Mouse (Mus musculus) heart, embryonic 15.5 days (tissue): ENCODE results near the gene Prune1. TPM values are rescaled to one million over a fixed set of nuclear protein-coding genes. Genes with fewer than 3 reads are reported as not detected.
A peak's percentile ranks its signal among the peaks of the same experiment; 100 is the strongest.

Source experiments
- ATAC-seq: fragments of 200-750 bp; cut with Nextera tagmentation; replicated peaks from 2 replicates; pipeline ENCODE4 v1.8.0; 2017; ENCODE audit warnings: low read depth, moderate TSS enrichment; ENCODE audit not compliant: insufficient number of reproducible peaks, insufficient read depth, low FRiP score
- H3K27ac ChIP-seq: fragments of 300-500 bp; sonication (generic); 2 replicates; pipeline ENCODE4 v1.5.1; 2015; ENCODE audit warnings: mild to moderate bottlenecking, inconsistent platforms
- H3K27me3 ChIP-seq: fragments of 300-500 bp; sonication (generic); 2 replicates; pipeline ENCODE4 v1.6.1; 2015; ENCODE audit warnings: inconsistent platforms
- H3K36me3 ChIP-seq: fragments of 300-500 bp; sonication (generic); 2 replicates; pipeline ENCODE4 v1.6.1; 2015; ENCODE audit warnings: mild to moderate bottlenecking, inconsistent platforms
- H3K4me1 ChIP-seq: fragments of 300-500 bp; sonication (generic); replicated peaks from 2 replicates; pipeline ENCODE4 v1.6.1; 2015; ENCODE audit warnings: inconsistent platforms
- H3K4me2 ChIP-seq: fragments of 300-500 bp; sonication (generic); 2 replicates; pipeline ENCODE4 v1.6.1; 2015; ENCODE audit warnings: inconsistent platforms, mild to moderate bottlenecking, moderate library complexity
- H3K4me3 ChIP-seq: fragments of 300-500 bp; sonication (generic); 2 replicates; pipeline ENCODE4 v1.5.1; 2015; ENCODE audit warnings: mild to moderate bottlenecking, inconsistent platforms
- H3K9ac ChIP-seq: fragments of 300-500 bp; sonication (generic); 2 replicates; pipeline ENCODE4 v1.6.1; 2015; ENCODE audit warnings: mild to moderate bottlenecking, inconsistent platforms
- H3K9me3 ChIP-seq: fragments of 300-500 bp; sonication (generic); replicated peaks from 2 replicates; pipeline ENCODE4 v1.6.1; 2016; ENCODE audit warnings: inconsistent platforms
- WGBS: fragments of 180-500 bp; shearing (Covaris S2); methylation state at CpG from one replicate; pipeline ENCODE4 v1.1.7; 2015; ENCODE audit warnings: mixed read lengths; 5-methylcytosine and 5-hydroxymethylcytosine counted together
- polyA plus RNA-seq: library from polyadenylated mRNA; unstranded; fragments of >200 nt; fragmentation: Nextera tagmentation; extraction: Ambion mirVana; gene quantifications from 2 replicates; pipeline ENCODE4 v1.2.1, GENCODE M21; 2015

The Prune1 gene
- 23.8 and 26.5 TPM in 2 replicates for polyA plus RNA-seq

- Histone ChIP-seq H3K9ac (peak within 1 kb of the TSS; percentile 91), H3K36me3 (no peaks in the 10 kb centered on the region), H3K4me1 (peaks cover 32% of the 10 kb centered on the region), H3K27me3 (no peaks in the 10 kb centered on the region), H3K4me2 (peak within 1 kb of the TSS; percentile 87), H3K4me3 (peak within 1 kb of the TSS; percentile 86), H3K27ac (peak within 1 kb of the TSS; percentile 98), H3K9me3 (no peaks in the 10 kb centered on the region)
- ATAC-seq: peak; percentile 91
- under 1% methylated on average over 53 of the region's 53 CpGs for WGBS
Observed at GRCm38 (mm10) chr3:95281216-95282126, at the start of gene Prune1, which contains the start of gene Mindy1. Gene Prune1 (minus strand): TSS chr3:95282076. Gene Mindy1 (plus strand): TSS chr3:95281345.

- Histone ChIP-seq H3K4me3 (no peak overlapping the region), H3K27me3 (no peaks in the 10 kb centered on the region), H3K9me3 (no peaks in the 10 kb centered on the region), H3K9ac (no peak overlapping the region), H3K27ac (no peak overlapping the region), H3K4me1 (no peaks in the 10 kb centered on the region), H3K36me3 (peaks cover 51% of the 10 kb centered on the region), H3K4me2 (no peak overlapping the region)
- WGBS: 90% methylated on average over 1 of the region's 1 CpGs
- ATAC-seq: no peak
Observed at GRCm38 (mm10) chr3:95331528-95331927, 49.7 kb upstream of the Prune1 start.

- no peak for ATAC-seq
- Histone ChIP-seq H3K9me3 (no peaks in the 10 kb centered on the region), H3K36me3 (peaks cover 64% of the 10 kb centered on the region), H3K27ac (no peak overlapping the region), H3K4me2 (no peak overlapping the region), H3K4me1 (no peaks in the 10 kb centered on the region), H3K9ac (no peak overlapping the region), H3K4me3 (no peak overlapping the region), H3K27me3 (no peaks in the 10 kb centered on the region)
- WGBS: 78% methylated on average over 1 of the region's 1 CpGs
Observed at GRCm38 (mm10) chr3:95328803-95329404, 47.0 kb upstream of the Prune1 start.

GRCm38 (mm10) chr3:95324454-95325144 lies 42.7 kb upstream of the Prune1 start:
- 92% methylated on average over 6 of the region's 6 CpGs for WGBS
- no peaks in the 10 kb centered on the region for H3K9me3 ChIP-seq
- no peak overlapping the region for H3K27ac ChIP-seq
- H3K4me1 ChIP-seq: no peaks in the 10 kb centered on the region
- no peak overlapping the region for H3K4me2 ChIP-seq
- no peak overlapping the region for H3K9ac ChIP-seq
- no peak overlapping the region for H3K4me3 ChIP-seq
- H3K27me3 ChIP-seq: no peaks in the 10 kb centered on the region
- no peak for ATAC-seq
- peaks cover 81% of the 10 kb centered on the region for H3K36me3 ChIP-seq

GRCm38 (mm10) chr3:95323429-95323828 lies 41.6 kb upstream of the Prune1 start:
- H3K9ac ChIP-seq: no peak overlapping the region
- 91% methylated on average over 3 of the region's 3 CpGs for WGBS
- H3K27ac ChIP-seq: no peak overlapping the region
- H3K9me3 ChIP-seq: no peaks in the 10 kb centered on the region
- peaks cover 77% of the 10 kb centered on the region for H3K36me3 ChIP-seq
- peaks cover 9% of the 10 kb centered on the region for H3K4me1 ChIP-seq
- no peak overlapping the region for H3K4me2 ChIP-seq
- no peaks in the 10 kb centered on the region for H3K27me3 ChIP-seq
- ATAC-seq: no peak
- H3K4me3 ChIP-seq: no peak overlapping the region

- H3K4me1 ChIP-seq: peaks cover 35% of the 10 kb centered on the region
- ATAC-seq: no peak
- H3K27ac ChIP-seq: no peak overlapping the region
- H3K9ac ChIP-seq: no peak overlapping the region
- H3K4me3 ChIP-seq: no peak overlapping the region
- peaks cover 49% of the 10 kb centered on the region for H3K36me3 ChIP-seq
- WGBS: 73% methylated on average over 12 of the region's 12 CpGs
- H3K27me3 ChIP-seq: no peaks in the 10 kb centered on the region
- H3K4me2 ChIP-seq: no peak overlapping the region
- no peaks in the 10 kb centered on the region for H3K9me3 ChIP-seq
Observed at GRCm38 (mm10) chr3:95319701-95320625, 38.1 kb upstream of the Prune1 start.

- Histone ChIP-seq H3K4me2 (no peak overlapping the region), H3K9me3 (no peaks in the 10 kb centered on the region), H3K27me3 (no peaks in the 10 kb centered on the region), H3K27ac (peak overlapping the region; percentile 71), H3K4me1 (peaks cover 37% of the 10 kb centered on the region), H3K4me3 (no peak overlapping the region), H3K9ac (no peak overlapping the region), H3K36me3 (peaks cover 40% of the 10 kb centered on the region)
- no peak for ATAC-seq
- 48% methylated on average over 2 of the region's 2 CpGs for WGBS
Observed at GRCm38 (mm10) chr3:95319110-95319509, 37.2 kb upstream of the Prune1 start.

- H3K4me3 ChIP-seq: no peak overlapping the region
- ATAC-seq: no peak
- no peak overlapping the region for H3K4me2 ChIP-seq
- peaks cover 35% of the 10 kb centered on the region for H3K36me3 ChIP-seq
- H3K27me3 ChIP-seq: no peaks in the 10 kb centered on the region
- peaks cover 37% of the 10 kb centered on the region for H3K4me1 ChIP-seq
- no peak overlapping the region for H3K9ac ChIP-seq
- peak overlapping the region; percentile 71 for H3K27ac ChIP-seq
- WGBS: 29% methylated on average over 6 of the region's 6 CpGs
- H3K9me3 ChIP-seq: no peaks in the 10 kb centered on the region
Observed at GRCm38 (mm10) chr3:95318548-95318947, 36.7 kb upstream of the Prune1 start.

- H3K36me3 ChIP-seq: peaks cover 26% of the 10 kb centered on the region
- peak overlapping the region; percentile 71 for H3K27ac ChIP-seq
- 12% methylated on average over 12 of the region's 12 CpGs for WGBS
- no peaks in the 10 kb centered on the region for H3K27me3 ChIP-seq
- no peak for ATAC-seq
- H3K4me2 ChIP-seq: peak overlapping the region; percentile 50
- H3K9ac ChIP-seq: 0 out of 2 replicates have a peak overlapping the region, but pooled peaks have one; percentile 28
- H3K9me3 ChIP-seq: no peaks in the 10 kb centered on the region
- H3K4me1 ChIP-seq: peaks cover 40% of the 10 kb centered on the region
- peak overlapping the region; percentile 20 for H3K4me3 ChIP-seq
Observed at GRCm38 (mm10) chr3:95317414-95318080, 35.7 kb upstream of the Prune1 start.

GRCm38 (mm10) chr3:95315844-95316550 lies 34.1 kb upstream of the Prune1 start:
- Histone ChIP-seq H3K36me3 (peaks cover 11% of the 10 kb centered on the region), H3K9me3 (no peaks in the 10 kb centered on the region), H3K4me3 (peak overlapping the region; percentile 94), H3K27ac (peak overlapping the region; percentile 98), H3K27me3 (no peaks in the 10 kb centered on the region), H3K4me2 (peak overlapping the region; percentile 92), H3K4me1 (peaks cover 42% of the 10 kb centered on the region), H3K9ac (peak overlapping the region; percentile 98)
- WGBS: 8% methylated on average over 9 of the region's 9 CpGs
- no peak for ATAC-seq
